Mouse (Mus musculus): ENCODE data around the gene BC034090. TPM values are rescaled to one million over a fixed set of nuclear protein-coding genes. Genes with fewer than 3 reads are reported as not detected.
"Not testable (repeated sequence)": the region's sequence is repeated elsewhere in the genome, so short reads cannot be mapped to it uniquely, and the experiment has no call there.

The BC034090 gene
- polyA plus RNA-seq, 1 experiment from 2014 or later, result 1.7 TPM

- ATAC-seq (ENCODE audit: low FRiP score), result no peak
- Histone ChIP-seq H3K9ac (ENCODE audit: low read depth, low read length) (no peak overlapping the region), H3K36me3 (ENCODE audit: control insufficient read depth, insufficient read depth, low read length) (no peaks in the 10 kb centered on the region), H3K27me3 (ENCODE audit: control insufficient read depth, insufficient read depth, low read length) (no peaks in the 10 kb centered on the region), H3K4me3 (ENCODE audit: low read depth, low read length) (no peak overlapping the region), H3K9me3 (ENCODE audit: control insufficient read depth, low read length) (no peaks in the 10 kb centered on the region), H3K4me1 (replicated peaks; ENCODE audit: control insufficient read depth, insufficient read depth, low read length) (no peaks in the 10 kb centered on the region), H3K27ac (ENCODE audit: low read depth, low read length) (no peak overlapping the region), H3K4me2 (replicated peaks; ENCODE audit: low read depth, low read length) (no peak overlapping the region)
- 79% methylated on average over 4 of the region's 4 CpGs for WGBS
- DNase-seq (ENCODE audit: low spot score), result no peak
Observed at GRCm38 (mm10) chr1:155275793-155276192, 31.5 kb upstream of the BC034090 start.

GRCm38 (mm10) chr1:155274976-155275375 lies 30.7 kb upstream of the BC034090 start:
- ATAC-seq (ENCODE audit: low FRiP score) (no peak), DNase-seq (ENCODE audit: low spot score) (no peak)
- Histone ChIP-seq H3K4me1 (replicated peaks; ENCODE audit: control insufficient read depth, insufficient read depth, low read length) (no peaks in the 10 kb centered on the region), H3K36me3 (ENCODE audit: control insufficient read depth, insufficient read depth, low read length) (no peaks in the 10 kb centered on the region), H3K9ac (ENCODE audit: low read depth, low read length) (no peak overlapping the region), H3K4me2 (replicated peaks; ENCODE audit: low read depth, low read length) (no peak overlapping the region), H3K27me3 (ENCODE audit: control insufficient read depth, insufficient read depth, low read length) (no peaks in the 10 kb centered on the region), H3K4me3 (ENCODE audit: low read depth, low read length) (no peak overlapping the region), H3K27ac (ENCODE audit: low read depth, low read length) (no peak overlapping the region), H3K9me3 (ENCODE audit: control insufficient read depth, low read length) (no peaks in the 10 kb centered on the region)
- WGBS, result 89% methylated on average over 3 of the region's 3 CpGs

DNA sequence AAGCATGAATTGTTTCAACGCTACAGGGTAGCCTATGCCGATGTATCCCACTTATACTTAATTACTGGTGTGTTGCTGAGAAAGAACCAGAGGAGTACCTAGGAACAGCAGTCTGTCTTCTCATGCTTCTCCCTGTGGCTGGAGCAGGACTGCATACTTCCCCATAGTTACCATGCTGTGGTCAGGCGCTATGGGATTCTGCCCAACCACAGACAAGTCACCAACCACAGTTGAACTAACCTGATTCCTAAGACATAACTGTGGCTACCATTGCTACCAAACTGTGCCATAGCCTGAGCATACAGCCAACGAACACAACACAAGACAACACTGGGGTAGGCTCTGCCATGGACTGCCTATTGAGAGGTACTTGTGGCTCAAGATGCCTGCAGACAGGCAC lies 28.7 kb upstream of the BC034090 start:
- H3K9ac ChIP-seq (ENCODE audit: low read depth, low read length), result no peak overlapping the region
- H3K4me1 ChIP-seq (replicated peaks; ENCODE audit: control insufficient read depth, insufficient read depth, low read length), result no peaks in the 10 kb centered on the region
- 96% methylated on average over 4 of the region's 4 CpGs for WGBS
- no peak overlapping the region for H3K4me3 ChIP-seq (ENCODE audit: low read depth, low read length)
- H3K36me3 ChIP-seq (ENCODE audit: control insufficient read depth, insufficient read depth, low read length), result no peaks in the 10 kb centered on the region
- DNase-seq (ENCODE audit: low spot score) (no peak), ATAC-seq (ENCODE audit: low FRiP score) (no peak)
- H3K27ac ChIP-seq (ENCODE audit: low read depth, low read length), result no peak overlapping the region
- no peaks in the 10 kb centered on the region for H3K9me3 ChIP-seq (ENCODE audit: control insufficient read depth, low read length)
- H3K27me3 ChIP-seq (ENCODE audit: control insufficient read depth, insufficient read depth, low read length), result no peaks in the 10 kb centered on the region
- H3K4me2 ChIP-seq (replicated peaks; ENCODE audit: low read depth, low read length), result no peak overlapping the region

DNA sequence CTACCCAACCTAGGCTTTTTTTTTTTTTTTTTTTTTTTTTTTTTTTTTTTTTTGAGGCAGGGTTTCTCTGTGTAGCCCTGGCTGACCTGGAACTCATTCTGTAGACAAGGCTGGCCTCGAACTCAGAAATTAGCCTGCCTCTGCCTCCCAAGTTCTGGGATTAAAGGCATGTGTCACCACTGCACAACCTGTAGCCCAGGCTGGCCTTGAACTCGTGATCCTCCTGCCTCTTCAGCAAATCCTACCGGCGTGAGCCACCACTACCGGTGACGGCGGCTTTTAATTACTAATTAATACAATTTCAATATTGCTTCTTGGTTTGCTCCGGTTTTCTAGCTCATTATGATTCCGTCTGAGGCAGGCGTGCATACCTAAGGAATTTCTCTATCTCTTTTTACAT lies 18.3 kb upstream of the BC034090 start:
- WGBS, result 95% methylated on average over 10 of the region's 10 CpGs
- H3K4me3 ChIP-seq (ENCODE audit: low read depth, low read length); H3K4me2 ChIP-seq (replicated peaks; ENCODE audit: low read depth, low read length); H3K36me3 ChIP-seq (ENCODE audit: control insufficient read depth, insufficient read depth, low read length); ATAC-seq (ENCODE audit: low FRiP score); H3K27ac ChIP-seq (ENCODE audit: low read depth, low read length); H3K4me1 ChIP-seq (replicated peaks; ENCODE audit: control insufficient read depth, insufficient read depth, low read length); DNase-seq (ENCODE audit: low spot score); H3K9ac ChIP-seq (ENCODE audit: low read depth, low read length); H3K9me3 ChIP-seq (ENCODE audit: control insufficient read depth, low read length); H3K27me3 ChIP-seq (ENCODE audit: control insufficient read depth, insufficient read depth, low read length): not testable (repeated sequence)

DNA sequence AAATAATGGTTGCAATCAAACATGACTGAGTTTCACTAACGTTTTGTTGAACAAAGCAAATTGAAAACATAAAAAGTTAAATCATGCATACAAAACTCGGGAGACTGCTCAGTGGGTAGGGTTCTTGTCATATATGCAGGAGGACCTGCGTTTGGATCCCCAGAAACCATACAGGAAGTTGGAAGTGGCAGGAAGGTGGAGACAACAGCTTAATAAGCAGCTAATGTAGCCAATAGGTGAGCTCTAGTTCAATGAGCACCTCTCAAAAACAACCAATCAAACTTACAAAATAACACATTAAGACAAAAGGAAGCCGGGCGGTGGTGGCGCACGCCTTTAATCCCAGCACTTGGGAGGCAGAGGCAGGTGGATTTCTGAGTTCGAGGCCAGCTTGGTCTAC lies 10.1 kb upstream of the BC034090 start:
- H3K9ac ChIP-seq (ENCODE audit: low read depth, low read length), result no peak overlapping the region
- WGBS, result 88% methylated on average over 7 of the region's 8 CpGs
- H3K4me3 ChIP-seq (ENCODE audit: low read depth, low read length), result no peak overlapping the region
- H3K27me3 ChIP-seq (ENCODE audit: control insufficient read depth, insufficient read depth, low read length), result no peaks in the 10 kb centered on the region
- no peak overlapping the region for H3K27ac ChIP-seq (ENCODE audit: low read depth, low read length)
- H3K9me3 ChIP-seq (ENCODE audit: control insufficient read depth, low read length), result no peaks in the 10 kb centered on the region
- no peaks in the 10 kb centered on the region for H3K4me1 ChIP-seq (replicated peaks; ENCODE audit: control insufficient read depth, insufficient read depth, low read length)
- DNase-seq (ENCODE audit: low spot score), result no peak
- H3K4me2 ChIP-seq (replicated peaks; ENCODE audit: low read depth, low read length), result no peak overlapping the region
- ATAC-seq (ENCODE audit: low FRiP score), result no peak
- H3K36me3 ChIP-seq (ENCODE audit: control insufficient read depth, insufficient read depth, low read length), result no peaks in the 10 kb centered on the region

DNA sequence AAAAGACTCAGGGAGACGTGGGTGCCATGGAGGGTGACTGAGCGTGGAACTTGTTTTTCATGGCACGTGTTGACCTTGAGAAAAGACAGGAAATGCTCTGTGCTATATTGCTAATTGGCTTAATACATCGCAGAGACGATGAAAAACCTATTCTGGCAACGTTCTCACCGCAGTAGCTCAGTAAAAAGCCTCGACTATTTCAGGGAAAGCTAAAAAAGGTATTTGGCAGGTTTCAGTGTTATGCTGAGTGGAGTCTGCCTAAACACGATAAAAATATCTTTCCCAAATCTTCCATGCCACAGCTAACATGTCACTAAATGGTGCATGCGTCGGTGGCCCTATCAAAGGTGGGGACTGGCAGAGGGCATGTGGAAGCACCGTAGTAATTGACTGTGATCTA lies 8.9 kb upstream of the BC034090 start:
- Histone ChIP-seq H3K9me3 (ENCODE audit: control insufficient read depth, low read length) (no peaks in the 10 kb centered on the region), H3K4me3 (ENCODE audit: low read depth, low read length) (no peak overlapping the region), H3K4me1 (replicated peaks; ENCODE audit: control insufficient read depth, insufficient read depth, low read length) (no peaks in the 10 kb centered on the region), H3K9ac (ENCODE audit: low read depth, low read length) (no peak overlapping the region), H3K4me2 (replicated peaks; ENCODE audit: low read depth, low read length) (no peak overlapping the region), H3K27me3 (ENCODE audit: control insufficient read depth, insufficient read depth, low read length) (no peaks in the 10 kb centered on the region), H3K27ac (ENCODE audit: low read depth, low read length) (no peak overlapping the region), H3K36me3 (ENCODE audit: control insufficient read depth, insufficient read depth, low read length) (no peaks in the 10 kb centered on the region)
- DNase-seq (ENCODE audit: low spot score) (no peak), ATAC-seq (ENCODE audit: low FRiP score) (no peak)
- WGBS, result 81% methylated on average over 12 of the region's 12 CpGs

- no peak overlapping the region for H3K9ac ChIP-seq (ENCODE audit: low read depth, low read length)
- H3K4me3 ChIP-seq (ENCODE audit: low read depth, low read length), result no peak overlapping the region
- no peaks in the 10 kb centered on the region for H3K36me3 ChIP-seq (ENCODE audit: control insufficient read depth, insufficient read depth, low read length)
- no peak overlapping the region for H3K4me2 ChIP-seq (replicated peaks; ENCODE audit: low read depth, low read length)
- H3K4me1 ChIP-seq (replicated peaks; ENCODE audit: control insufficient read depth, insufficient read depth, low read length), result no peaks in the 10 kb centered on the region
- 54% methylated on average over 6 of the region's 6 CpGs for WGBS
- DNase-seq (ENCODE audit: low spot score), result no peak
- no peak for ATAC-seq (ENCODE audit: low FRiP score)
- H3K27ac ChIP-seq (ENCODE audit: low read depth, low read length), result no peak overlapping the region
- no peaks in the 10 kb centered on the region for H3K27me3 ChIP-seq (ENCODE audit: control insufficient read depth, insufficient read depth, low read length)
- H3K9me3 ChIP-seq (ENCODE audit: control insufficient read depth, low read length), result no peaks in the 10 kb centered on the region
Observed at GRCm38 (mm10) chr1:155252631-155253121, 8.4 kb upstream of the BC034090 start.

- Histone ChIP-seq H3K36me3 (ENCODE audit: control insufficient read depth, insufficient read depth, low read length) (no peaks in the 10 kb centered on the region), H3K4me1 (replicated peaks; ENCODE audit: control insufficient read depth, insufficient read depth, low read length) (no peaks in the 10 kb centered on the region), H3K4me2 (replicated peaks; ENCODE audit: low read depth, low read length) (no peak overlapping the region), H3K27ac (ENCODE audit: low read depth, low read length) (no peak overlapping the region), H3K27me3 (ENCODE audit: control insufficient read depth, insufficient read depth, low read length) (no peaks in the 10 kb centered on the region; the same call in 1 of the 2 replicates), H3K9me3 (ENCODE audit: control insufficient read depth, low read length) (no peaks in the 10 kb centered on the region), H3K4me3 (ENCODE audit: low read depth, low read length) (no peak overlapping the region), H3K9ac (ENCODE audit: low read depth, low read length) (no peak overlapping the region)
- DNase-seq (ENCODE audit: low spot score), result no peak
- no peak for ATAC-seq (ENCODE audit: low FRiP score)
- 83% methylated on average over 5 of the region's 5 CpGs for WGBS
Observed at GRCm38 (mm10) chr1:155251596-155251995, 7.4 kb upstream of the BC034090 start.

GRCm38 (mm10) chr1:155250531-155251135 lies 6.4 kb upstream of the BC034090 start:
- no peaks in the 10 kb centered on the region; the same call in 1 of the 2 replicates for H3K27me3 ChIP-seq (ENCODE audit: control insufficient read depth, insufficient read depth, low read length)
- no peak for ATAC-seq (ENCODE audit: low FRiP score)
- no peak overlapping the region for H3K9ac ChIP-seq (ENCODE audit: low read depth, low read length)
- no peak overlapping the region for H3K4me3 ChIP-seq (ENCODE audit: low read depth, low read length)
- 36% methylated on average over 4 of the region's 4 CpGs for WGBS
- no peaks in the 10 kb centered on the region for H3K9me3 ChIP-seq (ENCODE audit: control insufficient read depth, low read length)
- H3K27ac ChIP-seq (ENCODE audit: low read depth, low read length), result no peak overlapping the region
- no peaks in the 10 kb centered on the region for H3K36me3 ChIP-seq (ENCODE audit: control insufficient read depth, insufficient read depth, low read length)
- H3K4me2 ChIP-seq (replicated peaks; ENCODE audit: low read depth, low read length), result no peak overlapping the region
- H3K4me1 ChIP-seq (replicated peaks; ENCODE audit: control insufficient read depth, insufficient read depth, low read length), result no peaks in the 10 kb centered on the region
- DNase-seq (ENCODE audit: low spot score), result no peak
